Mouse (Mus musculus): ENCODE measurements at regions not wholly inside any gene's neighbourhood (a gene's known extent, or its start where the extent isn't known, plus 50 kb on each side); places are given as distances from the start of the nearest gene placed in this dataset.

GRCm38 (mm10) chr7:73637101-73637809 is 95.6 kb upstream of the Chd2 start:
- no peak for DNase-seq (ENCODE audit: low read depth)

- DNase-seq (ENCODE audit: low read depth), result no peak
Observed at GRCm38 (mm10) chr7:73635422-73635821, 93.8 kb upstream of the Chd2 start.

- DNase-seq (ENCODE audit: low read depth), result no peak
Observed at GRCm38 (mm10) chr7:73630790-73631189, 89.2 kb upstream of the Chd2 start.

- DNase-seq (ENCODE audit: low read depth), result no peak
Observed at GRCm38 (mm10) chr7:73629182-73629581, 87.6 kb upstream of the Chd2 start.

GRCm38 (mm10) chr7:73628071-73628470 is 86.4 kb upstream of the Chd2 start:
- peak; percentile 92 for DNase-seq (ENCODE audit: low read depth)

- DNase-seq (ENCODE audit: low read depth), result no peak
Observed at GRCm38 (mm10) chr7:73626291-73626690, 84.7 kb upstream of the Chd2 start.

GRCm38 (mm10) chr7:73625651-73626050 is 84.0 kb upstream of the Chd2 start:
- no peak for DNase-seq (ENCODE audit: low read depth)

- DNase-seq (ENCODE audit: low read depth), result no peak
Observed at GRCm38 (mm10) chr7:73624992-73625391, 83.4 kb upstream of the Chd2 start.

GRCm38 (mm10) chr7:73624093-73624600 is 82.5 kb upstream of the Chd2 start:
- no peak for DNase-seq (ENCODE audit: low read depth)

- DNase-seq (ENCODE audit: low read depth), result peak; percentile 42
Observed at GRCm38 (mm10) chr7:73622468-73622867, 80.8 kb upstream of the Chd2 start.

GRCm38 (mm10) chr7:73620341-73620740 is 78.7 kb upstream of the Chd2 start:
- no peak for DNase-seq (ENCODE audit: low read depth)

- DNase-seq (ENCODE audit: low read depth), result no peak
Observed at GRCm38 (mm10) chr7:73618758-73619416, 77.3 kb upstream of the Chd2 start.

- peak; percentile 100 for DNase-seq (ENCODE audit: low read depth)
Observed at GRCm38 (mm10) chr7:73617910-73618757, 76.5 kb upstream of the Chd2 start.

GRCm38 (mm10) chr7:73616971-73617906 is 75.6 kb upstream of the Chd2 start:
- peak; percentile 87 for DNase-seq (ENCODE audit: low read depth)

- DNase-seq (ENCODE audit: low read depth), result no peak
Observed at GRCm38 (mm10) chr7:73616015-73616414, 74.4 kb upstream of the Chd2 start.

GRCm38 (mm10) chr7:73614840-73615555 is 73.4 kb upstream of the Chd2 start:
- peak; percentile 14 for DNase-seq (ENCODE audit: low read depth)

GRCm38 (mm10) chr7:73614341-73614740 is 72.7 kb upstream of the Chd2 start:
- peak; percentile 64 for DNase-seq (ENCODE audit: low read depth)

GRCm38 (mm10) chr7:73612752-73613092 is 71.1 kb upstream of the Chd2 start:
- peak; percentile 50 for DNase-seq (ENCODE audit: low read depth)

- peak; percentile 51 for DNase-seq (ENCODE audit: low read depth)
Observed at GRCm38 (mm10) chr7:73611866-73612751, 70.5 kb upstream of the Chd2 start.

- no peak for DNase-seq (ENCODE audit: low read depth)
Observed at GRCm38 (mm10) chr7:73608804-73609275, 67.2 kb upstream of the Chd2 start.
